Mouse (Mus musculus) adrenal gland, adult 18-20 months (tissue): ENCODE results near the gene Wfdc3. TPM values are rescaled to one million over a fixed set of nuclear protein-coding genes. Genes with fewer than 3 reads are reported as not detected.
A peak's percentile ranks its signal among the peaks of the same experiment; 100 is the strongest.
"Not testable (repeated sequence)": the region's sequence is repeated elsewhere in the genome, so short reads cannot be mapped to it uniquely, and the experiment has no call there.

Source experiments
- DNase-seq, 2 experiments: peaks; one replicate each; pipeline ENCODE4 v3.0.0; 2021 to 2022; ENCODE audit warnings: low spot score in 2 of 2
- total RNA-seq, 2 experiments: library from RNA; stranded (reverse); gene quantifications; 1 replicate in 1 of 2; 2 replicates in 1 of 2; pipeline ENCODE4 v1.2.3; 2021

The Wfdc3 gene
- total RNA-seq, 2 experiments from 2014 or later = 0.20 to 0.45 TPM

- DNase-seq = no peak
Measured at GRCm38 (mm10) chr2:164744987-164745386, 744 bp downstream of the Wfdc3 start.

GRCm38 (mm10) chr2:164739876-164740275 lies 5.9 kb downstream of the Wfdc3 start:
- DNase-seq = no peak

- DNase-seq = no peak
Measured at GRCm38 (mm10) chr2:164737377-164738090, 8.2 kb downstream of the Wfdc3 start.

GRCm38 (mm10) chr2:164735446-164735845 lies 10.3 kb downstream of the Wfdc3 start:
- no peak for DNase-seq

GRCm38 (mm10) chr2:164734839-164735238 lies 10.9 kb downstream of the Wfdc3 start:
- no peak for DNase-seq

GRCm38 (mm10) chr2:164733259-164733658 lies 12.5 kb downstream of the Wfdc3 start:
- no peak for DNase-seq

GRCm38 (mm10) chr2:164731719-164732118 lies 14.0 kb downstream of the Wfdc3 start:
- DNase-seq = no peak

- peak; percentile 57 to 65 for DNase-seq
Measured at GRCm38 (mm10) chr2:164725895-164726619, 19.7 kb downstream of the Wfdc3 start.

GRCm38 (mm10) chr2:164723276-164723675 lies 22.5 kb downstream of the Wfdc3 start:
- no peak for DNase-seq

GRCm38 (mm10) chr2:164716194-164716786 lies 29.4 kb downstream of the Wfdc3 start:
- not testable (repeated sequence) for DNase-seq

GRCm38 (mm10) chr2:164715005-164715404 lies 30.7 kb downstream of the Wfdc3 start, which contains the start of gene Spint5:
Gene Spint5, plus strand, starts transcription at chr2:164715305.
- DNase-seq = no peak

GRCm38 (mm10) chr2:164705991-164706390 lies 39.7 kb downstream of the Wfdc3 start:
- DNase-seq = no peak

- DNase-seq = no peak
Measured at GRCm38 (mm10) chr2:164705328-164705727, 40.4 kb downstream of the Wfdc3 start.

GRCm38 (mm10) chr2:164704235-164704634 lies 41.5 kb downstream of the Wfdc3 start:
- no peak for DNase-seq

- DNase-seq = no peak
Measured at GRCm38 (mm10) chr2:164701761-164702160, 44.0 kb downstream of the Wfdc3 start.

GRCm38 (mm10) chr2:164700959-164701358 lies 44.8 kb downstream of the Wfdc3 start:
- no peak for DNase-seq

GRCm38 (mm10) chr2:164698201-164698600 lies 47.5 kb downstream of the Wfdc3 start, which contains the start of gene Spint4:
Gene Spint4, plus strand, starts transcription at chr2:164698501.
- DNase-seq = no peak

GRCm38 (mm10) chr2:164684807-164685206 lies 60.9 kb downstream of the Wfdc3 start, which contains the start of gene Wfdc13:
Gene Wfdc13, plus strand, starts transcription at chr2:164685107.
- no peak for DNase-seq
